Mouse (Mus musculus) cortical plate, adult 2 months (tissue): ENCODE data around the gene Fabp3. TPM values are rescaled to one million over a fixed set of nuclear protein-coding genes. Genes with fewer than 3 reads are reported as not detected.

Experiments
- H3K27ac ChIP-seq: fragments of 200-500 bp; 2 replicates; pipeline ENCODE4 v1.5.1; 2012; ENCODE audit warnings: low read length, control low read depth, inconsistent platforms; ENCODE audit not compliant: insufficient read depth
- H3K4me1 ChIP-seq: fragments of 200-500 bp; 2 replicates; pipeline ENCODE4 v1.6.1; 2011; ENCODE audit warnings: low read length; ENCODE audit not compliant: control insufficient read depth, insufficient read depth
- H3K4me3 ChIP-seq: fragments of 200-500 bp; 2 replicates; pipeline ENCODE4 v1.5.1; 2011; ENCODE audit warnings: mild to moderate bottlenecking, low read length, control low read depth; ENCODE audit not compliant: insufficient read depth
- CTCF ChIP-seq: fragments of 200-500 bp; IDR thresholded peaks from 2 replicates; pipeline ENCODE4 v1.5.1; 2011; ENCODE audit warnings: mild to moderate bottlenecking, control low read depth, low read length; ENCODE audit not compliant: insufficient read depth; ENCODE audit errors: extremely low read depth
- POLR2A ChIP-seq: fragments of 200-500 bp; IDR thresholded peaks from 2 replicates; pipeline ENCODE4 v1.6.1; 2011; ENCODE audit warnings: mild to moderate bottlenecking, low read length, control low read depth; ENCODE audit not compliant: insufficient read depth; ENCODE audit errors: extremely low read depth
- polyA plus RNA-seq: library from polyadenylated mRNA; depleted of rRNA; stranded (reverse); fragments of >200 nt; gene quantifications from 2 replicates; pipeline ENCODE4 v1.2.3, GENCODE M21; 2012; rRNA removed

Fabp3 gene
- polyA plus RNA-seq, result 308 and 316 TPM in 2 replicates

DNA sequence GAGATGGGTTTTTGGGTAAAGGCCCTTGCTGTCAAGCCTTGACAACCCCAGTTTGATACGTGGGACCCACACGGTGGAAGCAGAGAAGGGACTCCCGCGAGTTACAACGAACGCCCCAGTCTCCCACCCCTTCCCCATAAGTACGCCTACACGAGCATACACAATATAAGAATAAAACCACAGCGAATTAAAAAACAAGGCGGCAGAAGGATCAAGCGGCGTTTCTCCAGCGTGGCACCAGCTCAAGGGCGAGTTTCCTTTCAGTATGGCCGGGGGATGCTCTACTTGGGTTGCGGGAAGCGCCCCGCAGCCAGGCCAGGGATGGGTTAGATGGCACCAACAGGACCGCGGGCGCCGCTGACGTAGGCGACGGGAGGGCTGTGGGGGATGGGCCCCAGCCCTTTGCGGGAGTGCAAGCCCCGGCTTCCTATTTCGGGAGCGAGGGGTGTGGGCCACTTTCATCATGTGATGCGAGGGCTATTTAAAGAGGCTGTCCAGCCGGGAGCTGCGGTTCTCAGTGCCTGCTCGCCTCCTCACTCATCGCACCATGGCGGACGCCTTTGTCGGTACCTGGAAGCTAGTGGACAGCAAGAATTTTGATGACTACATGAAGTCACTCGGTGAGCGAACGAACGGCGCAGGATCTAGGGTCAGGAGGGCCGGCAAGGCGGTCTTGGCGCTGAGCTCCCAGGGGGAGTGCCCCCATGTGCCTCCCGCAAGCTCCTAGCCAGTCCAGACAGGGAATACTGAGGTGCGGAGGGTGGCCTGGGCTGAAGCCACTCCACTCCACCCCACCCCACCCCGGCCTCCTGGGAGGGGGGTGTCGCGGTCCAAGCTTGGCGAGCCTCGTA is at the start of gene Fabp3, which contains the start of gene Gm10570:
Fabp3 (plus strand) TSS at position 365 of the 851 bp plus-strand sequence.
Gm10570 (minus strand) TSS at position 444 of the 851 bp plus-strand sequence.
- TF ChIP-seq POLR2A (peak; percentile 83; the same call in 1 of the 2 replicates), CTCF (no peak)
- Histone ChIP-seq H3K4me3 (peak within 1 kb of the TSS; percentile 64), H3K27ac (peak within 1 kb of the TSS; percentile 93), H3K4me1 (no peaks in the 10 kb centered on the region)

DNA sequence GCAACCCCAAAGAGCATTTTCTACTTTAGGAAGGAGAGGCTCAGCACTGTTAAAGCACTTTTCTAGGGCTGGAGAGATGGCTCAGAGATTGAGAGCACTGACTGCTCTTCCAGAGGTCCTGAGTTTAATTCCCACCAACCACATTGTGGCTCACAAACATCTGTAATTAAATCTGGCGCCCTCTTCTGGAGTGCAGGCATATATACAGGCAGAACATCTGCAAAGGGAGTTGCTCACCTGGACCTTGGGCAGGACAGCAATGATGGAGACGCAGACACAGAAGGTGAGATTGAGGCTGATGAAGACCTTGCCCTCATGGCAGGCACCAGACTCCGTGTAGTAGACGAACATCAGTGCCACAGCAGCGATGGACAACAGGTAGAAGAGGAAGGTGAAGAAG is 48.0 kb upstream of the Fabp3 start:
- no peak for TF ChIP-seq CTCF
- no peak for TF ChIP-seq POLR2A
- H3K27ac ChIP-seq, result no peak overlapping the region
- no peak overlapping the region for H3K4me3 ChIP-seq
- H3K4me1 ChIP-seq, result no peaks in the 10 kb centered on the region

DNA sequence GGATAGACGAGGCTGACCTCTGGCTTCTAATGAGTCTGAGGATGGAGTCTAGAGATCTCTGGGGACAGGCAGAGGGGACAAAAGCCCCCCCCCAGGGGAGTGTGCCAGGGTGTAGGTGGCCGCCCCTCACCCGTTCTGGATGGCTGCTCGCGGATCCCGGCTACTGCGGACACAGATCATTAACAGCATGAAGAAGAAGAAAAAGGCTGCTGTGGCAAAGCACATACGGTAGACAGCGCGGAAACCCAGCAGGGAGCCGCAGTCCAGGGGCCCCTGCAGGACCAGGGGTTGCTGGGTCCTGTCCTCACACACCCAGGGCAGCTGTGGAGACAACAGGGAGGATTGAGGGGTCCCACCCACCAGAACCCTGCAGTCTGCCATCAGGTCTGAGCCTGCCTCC is 44.3 kb upstream of the Fabp3 start:
- TF ChIP-seq CTCF, result no peak
- TF ChIP-seq POLR2A, result no peak
- Histone ChIP-seq H3K27ac (no peak overlapping the region), H3K4me3 (no peak overlapping the region), H3K4me1 (no peaks in the 10 kb centered on the region)

DNA sequence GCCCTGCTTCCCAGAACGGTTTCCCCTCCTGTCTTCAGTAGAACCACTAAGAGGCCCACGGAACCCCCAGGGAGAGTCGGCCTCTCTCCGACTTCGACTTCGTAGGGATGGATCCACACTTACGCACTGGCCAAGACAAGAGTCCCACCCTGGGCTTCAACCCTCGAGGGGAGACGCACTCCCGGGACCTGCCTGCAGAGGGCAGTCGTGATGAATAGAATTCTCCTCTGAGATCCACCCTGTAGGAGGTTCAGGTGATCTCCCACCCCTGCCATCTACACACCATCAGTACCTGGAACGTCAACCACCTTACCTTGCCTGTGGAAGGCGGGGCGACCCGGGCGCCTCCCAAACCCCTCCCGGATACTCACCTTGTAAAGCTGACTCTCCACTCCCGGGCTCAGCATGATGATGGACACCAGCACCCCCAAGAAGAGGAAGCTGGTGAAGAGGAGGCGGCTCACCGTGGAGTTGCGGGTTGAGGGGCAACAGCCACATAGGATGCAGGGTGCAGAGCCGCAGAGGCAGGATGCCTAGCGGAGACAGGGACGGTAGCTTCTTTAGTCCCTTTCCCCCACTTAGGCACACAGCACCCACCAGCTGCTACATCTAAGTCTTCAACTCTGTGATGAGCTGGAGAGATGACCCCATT is 43.6 kb upstream of the Fabp3 start:
- no peak overlapping the region for H3K4me3 ChIP-seq
- TF ChIP-seq CTCF (peak; percentile 79), POLR2A (no peak)
- no peak overlapping the region for H3K27ac ChIP-seq
- H3K4me1 ChIP-seq, result no peaks in the 10 kb centered on the region

DNA sequence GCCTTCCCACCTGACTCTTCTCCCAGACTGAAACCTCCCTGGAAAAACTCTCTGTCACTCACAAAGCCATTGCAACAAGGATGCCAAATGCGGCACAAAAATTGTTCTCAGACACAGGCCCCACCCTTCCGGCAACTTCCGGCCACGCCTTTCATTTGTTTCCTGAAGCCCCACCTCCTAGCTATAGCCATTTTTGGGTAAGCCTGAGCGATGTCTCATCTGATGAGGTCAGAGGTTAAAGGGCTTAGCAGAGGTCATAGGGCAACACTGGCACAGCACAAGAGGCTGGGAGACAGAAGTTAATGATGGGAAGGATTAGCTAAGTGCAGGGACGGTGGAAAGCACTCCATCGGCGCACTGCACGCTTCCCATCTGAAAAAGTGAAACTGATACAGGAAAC is 41.8 kb upstream of the Fabp3 start:
- Histone ChIP-seq H3K27ac (no peak overlapping the region), H3K4me1 (no peaks in the 10 kb centered on the region), H3K4me3 (no peak overlapping the region)
- TF ChIP-seq CTCF (no peak), POLR2A (no peak)

DNA sequence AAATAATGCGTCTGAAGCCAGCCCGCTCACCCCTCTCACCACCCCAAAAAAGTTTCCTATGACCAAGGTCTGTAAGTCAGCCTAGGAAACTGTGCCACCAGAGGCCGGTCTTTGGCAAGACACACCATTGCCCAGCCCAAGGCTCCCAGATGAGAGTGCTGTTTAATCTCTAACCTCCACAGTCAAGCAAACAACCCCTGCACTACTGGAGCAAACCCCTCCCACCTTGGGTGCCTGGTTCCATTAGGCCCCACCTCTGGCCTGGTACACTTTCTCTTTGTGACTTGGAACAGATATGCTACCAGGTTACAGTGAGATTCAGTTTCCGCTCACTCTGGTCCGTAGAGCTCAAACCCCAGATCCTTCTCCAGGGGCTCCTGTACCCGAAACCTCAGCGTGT is 41.3 kb upstream of the Fabp3 start:
- H3K27ac ChIP-seq, result no peak overlapping the region
- H3K4me1 ChIP-seq, result no peaks in the 10 kb centered on the region
- TF ChIP-seq CTCF (no peak), POLR2A (no peak)
- no peak overlapping the region for H3K4me3 ChIP-seq

DNA sequence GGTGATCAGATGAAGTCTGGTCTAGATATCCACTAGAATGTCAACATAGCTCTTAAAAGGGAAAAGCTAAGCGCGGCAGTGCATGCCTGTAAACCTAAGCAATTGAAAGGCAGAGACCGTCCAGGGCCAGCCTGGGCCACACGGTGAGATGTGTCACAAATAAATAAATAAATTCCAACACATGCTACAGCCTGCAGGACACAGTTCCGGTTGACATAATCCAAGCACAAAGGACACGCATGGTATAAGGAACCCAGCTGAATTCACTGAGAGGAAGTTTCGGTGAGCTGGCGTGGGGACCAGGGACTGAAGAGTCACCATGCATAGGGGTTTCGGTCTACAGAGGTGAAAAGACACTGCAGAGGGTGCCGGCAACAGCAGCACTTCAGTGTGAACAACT is 39.7 kb upstream of the Fabp3 start:
- no peak for TF ChIP-seq POLR2A
- Histone ChIP-seq H3K4me3 (no peak overlapping the region), H3K27ac (no peak overlapping the region), H3K4me1 (no peaks in the 10 kb centered on the region)

DNA sequence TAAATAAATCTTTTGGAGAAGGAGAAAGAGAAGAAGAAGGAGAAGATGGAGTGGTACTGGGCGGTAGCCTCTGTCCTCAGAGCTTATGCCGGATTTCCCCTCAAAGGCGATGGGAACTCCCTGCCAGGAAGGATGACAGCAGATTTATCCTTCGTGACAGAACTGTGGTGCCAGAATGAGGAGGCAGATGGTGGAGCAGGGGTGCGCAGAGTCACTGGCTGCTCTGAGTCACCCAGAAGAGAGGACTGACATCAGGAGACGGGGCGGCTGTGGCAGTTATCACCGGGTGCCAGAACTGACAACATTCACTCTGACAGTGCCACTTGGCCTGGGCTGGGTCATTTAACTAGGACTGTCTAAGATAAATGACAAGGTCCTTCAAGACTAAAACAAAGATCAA is 38.3 kb upstream of the Fabp3 start:
- no peak for TF ChIP-seq POLR2A
- no peak for TF ChIP-seq CTCF
- Histone ChIP-seq H3K4me1 (no peaks in the 10 kb centered on the region), H3K4me3 (no peak overlapping the region), H3K27ac (no peak overlapping the region)

DNA sequence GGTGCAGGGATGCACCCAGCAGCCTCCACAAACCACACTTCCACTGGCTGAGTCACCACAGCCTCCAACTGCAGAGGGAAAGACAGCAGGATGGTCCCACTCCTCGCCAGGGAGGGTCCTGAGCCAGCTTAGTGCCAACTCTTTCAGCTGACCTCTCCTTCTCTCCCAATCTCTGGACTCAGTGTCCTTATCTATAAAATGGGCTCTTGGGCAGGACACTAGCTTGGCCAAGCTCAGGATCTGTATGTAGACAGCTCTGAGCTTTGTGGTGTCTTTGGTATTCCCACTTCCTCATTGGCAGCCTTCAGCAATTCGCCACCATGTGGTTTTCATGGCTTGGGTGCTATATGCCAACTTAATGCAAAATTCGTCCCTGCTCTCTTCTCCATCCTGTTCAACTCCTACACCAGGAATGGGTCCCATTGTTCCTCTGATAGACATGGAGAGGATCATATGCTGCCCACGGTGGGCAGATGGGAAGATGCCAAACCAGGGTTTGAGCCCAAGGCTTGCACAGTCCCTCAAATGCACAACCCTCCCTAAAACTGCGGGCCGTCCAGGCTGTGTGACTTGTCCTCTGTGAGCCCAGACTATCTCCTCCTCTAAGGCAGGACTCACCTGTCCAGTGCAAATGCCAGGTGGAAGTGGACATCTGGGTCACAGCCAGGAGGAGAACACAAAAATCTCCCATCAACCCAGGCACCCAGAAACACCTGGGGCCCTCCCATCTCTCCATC is 37.6 kb upstream of the Fabp3 start:
- H3K27ac ChIP-seq, result 0 out of 2 replicates have a peak overlapping the region, but pooled peaks have one; percentile 19
- H3K4me3 ChIP-seq, result no peak overlapping the region
- no peak for TF ChIP-seq POLR2A
- TF ChIP-seq CTCF, result no peak
- no peaks in the 10 kb centered on the region for H3K4me1 ChIP-seq
